Mouse (Mus musculus) left cerebral cortex, adult 9 months (tissue): ENCODE measurements around the gene Anapc13.

Experiments used
- DNase-seq, 2 experiments: peaks; one replicate each; pipeline ENCODE4 v3.0.0; 2022; ENCODE audit warnings: low spot score in 2 of 2

The Anapc13 gene

DNA sequence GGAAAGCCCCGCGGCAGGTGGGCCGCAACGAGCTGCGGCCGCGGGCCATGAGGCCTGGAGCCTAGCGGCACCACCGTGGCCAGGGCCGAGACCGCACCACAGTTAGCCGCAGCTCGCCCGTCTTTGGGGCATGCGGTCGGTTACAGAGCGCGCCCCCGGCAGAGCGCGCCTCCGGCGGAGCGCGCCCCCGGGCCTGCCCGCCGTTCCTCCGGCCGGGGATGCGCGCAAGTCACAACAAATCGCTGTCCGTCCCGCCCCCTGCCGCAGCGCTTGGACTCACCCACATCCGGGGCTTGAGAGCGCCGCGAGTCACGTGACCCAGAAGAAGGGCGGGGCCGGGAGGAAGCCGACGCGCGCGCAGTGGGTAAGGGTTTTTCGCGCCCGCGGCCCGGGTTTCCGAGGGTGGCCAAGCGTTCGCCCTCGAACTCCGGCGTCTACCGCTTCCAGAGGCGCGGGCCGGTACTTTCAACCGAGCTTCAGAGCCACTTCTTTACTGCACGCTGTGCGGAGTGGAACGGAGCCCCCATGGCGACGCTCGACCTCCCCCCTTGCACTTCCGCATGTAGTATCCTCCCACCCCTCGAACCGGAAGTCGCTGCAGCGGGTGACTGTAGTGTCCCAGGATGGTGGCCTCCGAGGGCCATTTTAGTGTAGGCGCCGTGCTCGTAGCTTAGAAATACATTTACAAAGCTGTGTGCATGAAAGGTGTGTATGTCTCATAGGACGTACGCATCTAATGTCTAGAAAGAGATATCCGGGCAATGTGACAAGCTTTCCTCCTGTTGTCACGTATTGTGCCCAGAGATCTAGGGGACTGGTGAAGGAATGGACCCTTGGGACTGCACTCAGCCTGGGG is at the start of gene Anapc13, which contains the start of gene Cep63:
TSS of gene Anapc13 (plus strand) at position 314 of the 856 bp plus-strand sequence.
TSS of gene Cep63 (minus strand) at position 552 of the 856 bp plus-strand sequence.
- peak; percentile 88 to 98 for DNase-seq

DNA sequence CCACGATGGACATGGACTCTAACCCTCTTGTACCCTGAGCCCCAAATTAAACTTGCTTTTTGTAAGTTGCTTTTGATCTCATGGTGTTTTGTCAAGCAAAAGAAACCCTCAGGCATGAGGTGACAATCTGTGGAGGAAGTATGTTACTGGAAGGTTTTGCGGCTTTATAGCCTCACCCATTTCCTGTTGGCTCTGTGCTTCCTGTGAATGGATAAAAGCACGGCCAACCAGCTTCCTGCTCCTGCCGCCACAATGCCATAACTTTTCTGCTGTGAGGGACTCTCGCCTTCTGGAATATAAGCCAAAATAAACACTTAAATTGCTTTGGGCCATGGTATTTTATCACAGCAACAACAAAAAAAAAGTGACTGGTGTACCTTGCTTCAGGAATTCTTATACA is 48.6 kb upstream of the Anapc13 start:
- DNase-seq = no peak

DNA sequence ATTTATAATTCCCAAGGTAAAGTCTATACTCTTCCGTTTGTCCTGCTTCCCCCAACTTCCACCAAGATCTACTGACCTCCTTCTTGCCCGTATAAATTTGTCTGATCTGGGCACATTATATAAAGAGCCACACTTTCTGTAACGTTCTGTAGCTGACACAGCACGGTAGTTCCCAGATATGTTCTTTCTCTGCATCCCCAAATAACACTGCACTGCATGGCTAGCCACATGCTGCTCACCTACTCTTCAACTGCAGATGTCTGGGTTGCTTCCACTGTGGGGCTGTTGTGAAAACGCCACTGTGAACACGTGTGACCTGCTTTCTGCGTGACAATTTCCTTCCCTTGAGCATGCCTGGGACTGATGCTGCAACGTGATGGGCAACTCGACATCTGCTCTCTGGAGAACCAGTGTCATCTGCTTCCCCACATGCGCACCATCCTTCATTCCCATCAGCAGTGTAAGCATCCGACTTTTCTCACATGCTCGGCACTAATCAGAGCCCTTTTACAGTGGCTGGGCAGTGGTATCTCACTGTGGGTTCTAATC is 44.1 kb upstream of the Anapc13 start:
- DNase-seq = peak in 1 of 2 experiments; percentile 36

DNA sequence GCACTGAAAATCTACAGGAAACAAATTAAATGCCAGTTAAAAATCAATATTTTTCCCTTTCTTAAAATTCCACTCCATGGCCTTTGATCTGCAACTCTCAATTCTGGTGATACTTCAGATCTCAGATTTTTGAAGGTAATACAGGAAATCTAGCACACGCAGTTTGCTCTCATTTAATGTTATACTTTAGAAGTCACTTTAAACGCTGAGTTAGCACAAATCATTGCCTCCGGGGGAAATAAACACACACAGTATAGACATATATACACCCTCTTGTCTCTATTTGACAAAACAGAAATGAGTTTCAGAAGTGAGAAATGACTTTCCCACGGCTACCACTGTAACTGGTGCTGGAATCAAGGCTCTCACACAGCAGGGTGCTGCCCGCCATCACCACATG is 38.7 kb upstream of the Anapc13 start:
- no peak for DNase-seq

DNA sequence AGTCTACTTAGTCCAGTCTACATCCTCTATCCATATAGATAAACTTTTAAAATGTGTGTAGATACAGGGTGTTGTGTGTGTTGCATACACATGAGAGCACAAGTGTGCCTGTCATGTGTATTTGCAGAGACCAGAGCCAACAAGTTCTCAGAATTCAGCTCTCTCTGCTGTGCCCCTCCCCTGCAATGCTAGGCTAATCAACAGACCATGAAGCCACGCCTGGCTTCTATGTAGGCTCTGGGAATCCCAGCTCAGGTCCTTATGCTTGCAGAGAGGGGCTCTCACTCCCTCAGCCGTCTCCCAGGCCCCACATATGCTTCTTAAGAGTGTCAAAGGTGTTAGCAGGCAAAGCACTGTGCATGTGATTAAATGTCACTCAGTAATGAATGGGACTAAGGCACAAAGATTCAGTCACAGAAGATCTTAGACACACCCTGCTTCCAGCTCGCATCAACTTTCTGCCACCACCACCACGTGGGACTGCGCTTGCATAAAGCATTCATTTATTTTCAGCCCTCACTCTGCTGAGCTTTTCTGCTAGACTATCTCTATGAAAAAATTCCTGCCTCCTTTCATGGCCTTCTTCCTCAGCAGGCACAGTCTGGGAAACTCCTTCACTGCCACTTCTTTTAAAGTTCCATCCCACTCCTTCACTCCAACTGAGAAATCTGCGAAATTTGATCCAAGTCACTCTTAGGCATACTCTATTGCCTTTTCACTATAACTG is 31.3 kb upstream of the Anapc13 start:
- peak; percentile 21 to 27 for DNase-seq

DNA sequence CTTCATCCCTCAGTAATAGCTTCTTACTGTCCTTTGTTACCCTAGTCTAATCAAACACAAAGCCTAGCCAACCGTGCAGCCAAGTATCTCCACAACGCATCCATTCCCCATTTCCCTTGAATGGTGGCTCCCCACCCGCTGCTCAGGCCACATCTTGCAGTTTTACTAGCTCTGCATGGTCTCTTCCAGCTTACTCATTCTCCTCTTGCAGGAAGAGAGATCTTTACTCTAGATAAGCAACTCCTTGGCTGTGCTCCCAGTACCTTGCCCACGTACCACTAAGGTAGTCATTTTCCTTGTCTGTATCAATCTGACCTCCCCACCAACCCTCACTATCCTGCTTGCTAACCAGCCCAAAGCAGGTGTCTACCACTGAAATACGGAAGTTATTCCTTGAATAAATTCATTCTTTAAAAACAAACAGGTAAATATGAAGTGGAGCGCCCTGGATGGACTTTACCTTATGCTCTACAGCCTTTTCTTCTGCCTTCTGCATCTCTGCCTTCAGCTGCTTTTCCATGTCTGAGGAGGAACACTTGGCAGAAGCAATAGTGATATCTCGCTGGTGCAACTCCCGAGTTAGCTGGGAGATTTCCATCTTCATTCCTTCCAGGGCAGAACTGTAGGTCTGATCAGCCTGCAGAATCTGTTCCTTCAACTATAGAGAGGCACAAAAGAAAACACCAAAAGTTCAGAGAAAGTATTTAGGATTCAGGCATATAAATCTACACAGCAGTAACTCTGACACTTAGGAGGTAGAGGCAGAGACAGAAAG is 30.2 kb upstream of the Anapc13 start:
- peak in 1 of 2 experiments; percentile 34 for DNase-seq

DNA sequence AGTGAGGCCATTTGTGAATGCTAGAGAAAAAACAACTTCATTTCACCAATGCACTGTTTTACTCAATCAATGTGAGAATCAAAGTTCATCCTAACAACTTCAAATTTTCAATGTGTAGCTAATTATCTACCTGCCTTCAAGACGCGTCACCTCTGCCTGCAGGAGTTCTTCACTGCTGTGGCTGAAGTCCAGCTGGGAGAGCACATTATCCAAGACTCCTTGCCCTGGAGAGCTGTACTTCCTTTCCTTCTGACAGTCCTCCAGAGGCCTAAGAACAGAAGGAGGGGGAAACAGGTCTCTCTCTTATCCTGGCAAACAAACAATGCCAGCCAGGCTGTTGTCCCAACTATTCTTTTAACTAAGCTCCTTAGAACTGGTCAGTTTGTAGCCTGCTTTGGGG is 24.9 kb upstream of the Anapc13 start:
- DNase-seq = no peak

DNA sequence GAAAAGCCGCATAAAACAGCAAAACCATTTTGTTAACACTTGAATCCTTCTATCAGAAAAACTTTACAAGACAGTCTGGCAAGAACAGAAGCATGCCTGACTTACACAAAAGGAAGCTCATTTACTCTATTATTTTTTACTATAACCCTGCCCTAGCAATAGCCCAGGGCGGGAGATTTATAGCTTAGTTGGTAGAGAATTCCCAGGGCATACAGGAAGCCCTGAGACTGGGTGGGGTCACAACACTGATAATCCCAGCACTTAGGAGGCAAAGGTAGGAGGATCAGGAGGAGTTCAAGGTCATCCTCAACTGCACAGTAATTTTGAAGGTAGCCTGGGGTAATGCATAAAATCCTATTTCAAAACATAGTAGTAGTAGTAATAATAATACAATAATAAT is 24.4 kb upstream of the Anapc13 start:
- DNase-seq = no peak

DNA sequence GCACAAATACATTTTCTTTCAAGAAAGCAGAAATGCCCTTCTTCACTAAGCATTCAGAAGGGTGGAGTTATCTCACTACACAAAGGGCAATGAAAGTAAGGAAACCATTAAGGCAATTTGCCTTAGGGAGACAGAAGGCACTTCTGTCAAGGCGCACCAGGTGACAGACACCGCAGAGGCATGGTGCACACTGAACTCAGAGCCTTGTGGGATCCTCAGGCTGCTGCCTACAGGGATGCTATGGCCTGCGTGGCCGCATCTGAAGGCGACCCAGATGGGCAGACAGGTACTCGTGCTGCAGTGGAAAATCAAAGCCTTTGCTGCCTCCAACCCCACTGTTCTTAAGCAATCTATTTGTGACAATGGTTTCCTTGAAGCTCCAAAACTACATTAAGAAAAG is 20.9 kb upstream of the Anapc13 start:
- no peak for DNase-seq

DNA sequence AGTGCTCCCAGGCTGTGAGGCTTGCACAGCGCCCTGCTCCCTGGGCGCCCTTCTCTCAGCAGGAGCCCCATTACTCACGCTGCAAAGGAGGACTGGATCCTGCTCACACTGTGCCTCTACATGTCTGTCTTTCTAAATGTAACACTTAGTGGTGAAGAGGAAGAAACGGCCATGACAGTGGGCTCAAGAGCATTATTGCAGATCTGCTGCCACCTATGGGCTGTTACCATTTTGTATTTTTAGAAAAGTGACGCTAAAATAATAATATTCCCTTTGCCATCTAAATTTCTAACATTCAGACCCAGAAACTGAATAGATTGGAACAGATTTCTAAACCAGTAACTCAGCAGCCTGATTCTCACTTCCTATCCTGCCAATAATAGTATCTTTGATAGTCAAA is 18.6 kb upstream of the Anapc13 start:
- no peak for DNase-seq

DNA sequence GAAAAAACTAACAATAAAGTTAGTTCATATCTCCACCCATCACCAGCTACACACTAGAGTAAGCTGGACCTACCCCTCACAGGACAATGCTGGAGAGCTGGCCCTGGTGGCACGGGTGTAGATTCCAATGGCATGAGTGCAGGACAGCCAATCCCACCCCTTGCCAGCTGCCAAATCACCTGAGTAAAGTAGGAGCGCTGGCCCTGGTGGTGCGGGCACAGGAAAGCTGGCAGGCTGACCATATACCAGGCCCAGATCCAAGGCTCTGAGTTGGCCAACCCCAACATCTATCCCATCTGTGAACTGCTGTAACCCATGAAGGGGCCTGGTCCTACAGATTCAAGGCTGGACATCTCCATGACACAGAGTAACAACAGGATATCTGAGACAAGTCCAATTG is 16.9 kb upstream of the Anapc13 start:
- no peak for DNase-seq

DNA sequence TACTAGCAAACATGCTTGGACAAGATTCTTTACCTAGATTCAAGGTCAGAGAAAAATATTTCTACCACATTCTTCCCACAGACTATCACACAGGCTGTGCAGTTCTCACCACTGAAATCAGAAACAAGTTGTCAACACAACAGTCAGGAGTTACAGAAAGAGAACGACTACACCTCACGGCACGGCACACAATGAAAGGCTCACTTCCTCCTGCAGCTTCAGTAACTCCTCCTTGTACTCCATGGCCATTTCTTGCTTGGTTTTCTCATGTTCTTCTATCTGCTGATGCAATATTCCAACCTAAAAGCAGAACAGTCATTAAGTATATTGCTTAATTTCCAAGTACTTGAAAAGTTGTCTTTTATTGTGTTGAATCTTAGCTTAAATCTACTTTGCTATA is 11.0 kb upstream of the Anapc13 start:
- no peak for DNase-seq

DNA sequence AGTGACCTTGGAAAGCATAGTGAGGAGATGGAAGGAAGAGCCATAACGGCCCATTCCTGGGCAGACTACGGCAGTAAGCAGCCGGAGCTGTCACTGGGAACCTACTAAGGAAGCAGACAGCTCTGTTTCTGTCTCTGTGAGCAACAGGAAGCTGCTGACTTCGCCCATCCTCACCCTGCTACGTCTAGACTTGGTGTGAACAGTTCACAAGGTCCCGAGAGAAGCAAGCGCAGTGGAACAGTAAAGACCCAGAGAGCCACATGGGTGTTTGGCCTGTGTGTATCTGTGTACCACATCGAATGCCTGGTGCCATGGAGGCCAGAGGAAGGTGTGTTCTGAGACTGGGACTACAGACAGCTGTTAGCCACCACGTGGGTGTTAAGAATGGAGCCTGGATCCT is 9.8 kb upstream of the Anapc13 start:
- DNase-seq = no peak

DNA sequence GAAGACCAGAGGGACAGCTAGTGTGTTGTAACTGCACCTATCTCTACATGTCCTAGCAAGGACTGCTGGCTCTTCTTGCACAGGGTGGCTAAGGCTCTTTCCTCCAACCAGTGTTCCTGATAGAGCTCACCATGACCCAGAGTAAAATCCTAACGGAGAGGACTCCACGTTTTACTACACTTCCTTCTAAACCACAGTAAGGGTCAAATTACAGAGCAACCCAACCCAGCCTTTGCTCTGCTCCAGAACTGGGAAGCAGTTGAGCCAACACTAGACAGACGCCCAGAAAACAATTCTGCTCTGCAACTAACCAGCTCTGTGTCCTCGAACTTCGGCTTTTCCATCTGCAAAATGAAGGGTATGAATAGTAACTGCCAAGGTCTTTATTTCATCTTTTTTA is 4.7 kb upstream of the Anapc13 start:
- DNase-seq = no peak

DNA sequence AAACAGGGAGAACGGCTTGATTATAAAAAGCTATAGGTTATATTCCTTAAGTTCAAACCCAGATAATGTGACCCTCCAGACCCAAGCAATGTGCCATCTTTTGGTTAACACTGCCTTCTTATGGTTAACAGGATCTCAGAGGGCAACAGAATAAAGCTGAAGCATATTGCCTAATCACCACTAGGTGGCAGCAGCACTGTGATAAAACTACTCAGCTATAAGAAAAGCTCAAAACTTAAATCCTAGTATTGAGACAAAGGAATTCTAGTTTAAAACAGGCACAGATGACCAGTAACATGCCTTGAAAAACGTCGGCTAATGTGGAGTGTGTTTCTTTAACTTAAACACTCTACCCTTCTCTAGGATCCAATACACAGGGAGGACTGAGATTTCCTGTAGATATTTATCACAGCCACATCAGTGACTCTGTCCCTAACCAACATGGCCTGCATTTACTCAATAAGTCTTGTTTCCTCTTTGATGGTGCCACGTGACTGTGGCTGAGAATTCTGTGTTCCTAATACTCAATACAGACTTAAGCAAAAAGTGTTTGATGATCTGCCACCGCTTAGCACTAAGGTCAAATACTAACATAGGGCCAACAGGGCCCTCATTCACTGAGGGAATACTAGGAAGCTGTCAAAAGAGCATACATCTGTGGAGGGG is 3.8 kb upstream of the Anapc13 start:
- peak in 1 of 2 experiments; percentile 46 for DNase-seq

DNA sequence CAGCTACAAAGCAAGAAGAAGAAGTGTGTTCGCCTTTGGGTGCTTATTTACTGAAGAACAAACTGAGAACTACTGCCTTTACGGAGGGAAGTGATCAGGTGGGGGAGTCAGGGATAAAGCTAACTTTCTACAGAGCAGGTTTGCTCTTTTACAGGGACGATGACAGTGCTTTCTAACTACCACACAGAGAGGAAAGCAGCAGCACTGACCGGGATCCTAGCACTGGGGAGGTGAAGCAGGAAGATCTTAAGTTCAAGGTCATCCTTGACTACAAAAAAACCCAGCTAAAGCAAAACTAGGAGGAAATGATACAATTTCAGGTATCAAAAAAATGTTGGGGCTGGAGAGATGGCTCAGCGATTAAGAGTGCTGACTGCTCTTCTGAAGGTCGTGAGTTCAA is 3.2 kb upstream of the Anapc13 start:
- no peak for DNase-seq

DNA sequence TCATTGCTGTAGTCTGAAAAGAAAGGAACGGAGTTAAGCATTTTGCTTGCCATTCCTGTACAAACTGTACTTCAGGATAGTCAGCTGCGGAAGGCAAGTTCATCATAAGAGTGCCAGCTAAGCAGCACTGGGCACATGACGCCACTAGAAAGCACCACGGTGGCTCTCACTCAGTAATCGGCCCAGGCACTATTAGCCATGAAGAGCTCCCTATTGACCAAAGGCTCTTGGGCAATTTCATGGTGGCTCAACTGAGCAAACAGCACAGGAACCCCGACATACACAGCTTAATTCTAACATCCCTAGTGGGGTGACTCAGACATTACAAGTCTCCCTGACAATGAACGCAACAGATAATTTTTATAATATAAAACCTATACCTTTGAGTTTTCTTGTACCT is 2.5 kb upstream of the Anapc13 start:
- no peak for DNase-seq

DNA sequence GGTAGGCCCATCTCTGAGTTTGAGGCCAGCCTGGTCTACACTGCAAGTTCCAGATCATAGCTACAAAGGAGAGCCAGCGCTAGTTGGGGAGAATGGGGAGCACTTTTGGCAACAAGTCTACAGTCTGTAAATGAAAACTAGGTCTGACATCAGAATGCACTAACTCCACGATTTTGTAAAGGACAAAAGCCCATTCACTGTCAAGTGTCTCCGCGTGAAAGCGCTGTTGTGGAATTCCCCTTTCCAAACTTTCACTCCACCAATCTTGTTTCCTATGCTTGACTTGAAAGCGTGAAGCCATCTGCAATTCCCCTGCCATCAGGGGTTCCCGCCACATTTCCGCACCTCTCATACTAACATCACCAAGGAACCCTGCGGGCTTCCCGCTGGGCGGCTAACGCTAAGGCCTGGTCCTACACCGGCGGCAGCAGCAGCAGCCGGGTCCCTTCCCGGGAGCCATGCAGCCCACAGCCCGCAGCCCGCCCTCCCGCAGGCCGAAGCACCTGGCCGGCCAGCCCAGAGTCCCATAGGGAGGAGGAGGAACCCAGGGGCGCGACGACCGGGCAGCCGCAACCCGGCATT is 604 bp upstream of the Anapc13 start:
- no peak for DNase-seq

DNA sequence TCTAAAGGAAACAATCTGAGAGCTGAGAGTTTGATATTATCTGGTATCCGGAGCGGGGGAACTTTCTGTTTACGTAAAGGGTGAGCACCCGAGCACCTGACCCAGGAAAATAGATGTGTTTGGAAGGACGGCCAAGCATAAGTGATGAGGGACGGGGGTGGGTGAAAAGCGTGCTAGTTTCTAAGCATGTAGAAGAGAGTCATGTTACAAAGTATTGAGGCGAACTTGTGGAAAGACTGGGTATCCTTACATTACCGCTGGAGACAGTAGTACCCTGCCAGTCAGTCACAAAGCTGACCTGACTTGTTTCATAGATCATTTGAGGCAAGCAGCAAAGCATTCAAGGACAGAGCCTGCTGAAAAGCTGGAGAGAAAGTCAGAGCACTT is 736 bp downstream of the Anapc13 start:
- no peak for DNase-seq

DNA sequence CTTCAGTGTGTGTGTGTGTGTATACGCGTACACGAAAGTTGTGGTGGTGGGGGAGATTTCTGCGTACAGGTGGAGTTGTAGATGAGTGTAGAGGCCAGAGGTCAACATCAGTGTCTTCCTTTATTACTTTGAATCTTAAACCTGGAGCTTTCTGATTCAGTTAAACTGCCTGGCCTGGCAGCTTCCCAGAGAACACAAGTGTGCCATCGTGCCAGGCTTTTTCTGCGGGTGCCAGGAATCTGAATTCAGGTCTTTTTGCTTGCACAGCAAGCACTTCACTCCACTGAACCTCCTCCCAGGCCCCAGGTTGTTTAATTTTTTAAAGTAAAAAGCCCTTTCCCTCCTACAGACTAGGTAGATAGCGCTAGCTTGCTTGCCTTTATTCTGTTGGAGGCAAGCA is 1.3 kb downstream of the Anapc13 start:
- DNase-seq = no peak

DNA sequence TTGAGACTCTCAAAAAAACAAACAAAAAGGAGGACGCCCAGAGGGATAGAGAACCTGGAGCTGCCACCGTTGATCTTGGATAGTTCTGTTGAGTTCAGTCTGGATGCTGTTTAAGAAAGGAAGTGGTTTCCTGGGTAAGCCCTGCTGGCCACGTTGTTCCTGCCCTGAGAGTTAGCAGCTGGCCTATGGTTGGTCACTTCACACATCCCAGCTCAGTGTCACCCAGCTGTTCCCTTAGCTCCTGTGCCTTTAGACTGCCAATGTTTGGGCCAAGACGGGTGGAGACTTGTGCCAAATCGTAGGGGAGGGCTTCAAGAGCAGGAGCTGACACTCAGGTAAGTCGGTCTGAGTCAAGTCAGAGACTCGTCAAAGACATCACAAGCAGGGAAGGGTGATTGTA is 3.0 kb downstream of the Anapc13 start:
- no peak for DNase-seq
